Mouse (Mus musculus): Measurements from ENCODE around the gene Cacnb1. TPM values are rescaled to one million over a fixed set of nuclear protein-coding genes. Genes with fewer than 3 reads are reported as not detected.

Cacnb1 gene
- polyA plus RNA-seq, 1 experiment from 2014 or later, result 19.6 TPM

DNA sequence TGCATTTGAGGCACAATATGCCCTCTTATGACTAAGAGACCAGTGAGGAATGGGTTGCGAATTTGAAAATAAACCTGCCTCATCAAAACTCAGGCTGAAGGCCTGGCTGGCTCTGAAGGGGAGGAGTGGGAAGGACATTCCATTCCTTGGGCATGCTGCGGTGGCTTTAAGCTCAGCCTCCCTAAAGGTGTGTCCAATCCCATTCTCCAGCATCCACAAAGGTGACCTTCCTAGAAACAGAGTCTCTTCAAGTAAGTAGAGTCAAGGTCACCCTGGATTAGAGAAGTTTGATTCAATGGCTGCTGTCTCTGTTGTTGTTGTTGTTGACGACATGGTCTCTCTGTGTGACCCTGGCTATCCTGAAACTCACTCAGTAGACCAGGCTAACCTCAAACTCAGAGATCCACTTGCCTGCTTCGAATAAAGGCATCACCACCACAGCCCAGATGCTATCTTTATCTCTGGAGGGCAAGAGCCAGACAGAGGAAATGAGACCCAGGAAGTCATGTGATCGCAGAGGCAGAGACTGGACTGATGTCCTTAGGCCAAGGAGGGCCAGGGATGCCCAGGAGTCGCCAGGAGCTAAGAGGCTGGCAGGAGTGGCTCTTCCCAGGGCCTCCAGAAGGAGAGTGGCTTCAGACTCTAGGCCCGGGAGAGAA, 64.1 kb downstream of the Cacnb1 start:
- ATAC-seq (ENCODE audit: insufficient number of reproducible peaks, low FRiP score, low TSS enrichment, low read depth), result no peak
- H3K4me1 ChIP-seq, result 0 out of 2 replicates have a peak, but pooled peaks cover 5% of the 10 kb centered on the region
- no peaks in the 10 kb centered on the region for H3K9me3 ChIP-seq
- no peak overlapping the region for H3K27ac ChIP-seq
- no peak overlapping the region for H3K9ac ChIP-seq
- no peaks in the 10 kb centered on the region for H3K36me3 ChIP-seq
- H3K27me3 ChIP-seq, result no peaks in the 10 kb centered on the region
- no peak overlapping the region for H3K4me3 ChIP-seq
- 74% methylated on average over 7 of the region's 7 CpGs for WGBS
- H3K4me2 ChIP-seq, result no peak overlapping the region

DNA sequence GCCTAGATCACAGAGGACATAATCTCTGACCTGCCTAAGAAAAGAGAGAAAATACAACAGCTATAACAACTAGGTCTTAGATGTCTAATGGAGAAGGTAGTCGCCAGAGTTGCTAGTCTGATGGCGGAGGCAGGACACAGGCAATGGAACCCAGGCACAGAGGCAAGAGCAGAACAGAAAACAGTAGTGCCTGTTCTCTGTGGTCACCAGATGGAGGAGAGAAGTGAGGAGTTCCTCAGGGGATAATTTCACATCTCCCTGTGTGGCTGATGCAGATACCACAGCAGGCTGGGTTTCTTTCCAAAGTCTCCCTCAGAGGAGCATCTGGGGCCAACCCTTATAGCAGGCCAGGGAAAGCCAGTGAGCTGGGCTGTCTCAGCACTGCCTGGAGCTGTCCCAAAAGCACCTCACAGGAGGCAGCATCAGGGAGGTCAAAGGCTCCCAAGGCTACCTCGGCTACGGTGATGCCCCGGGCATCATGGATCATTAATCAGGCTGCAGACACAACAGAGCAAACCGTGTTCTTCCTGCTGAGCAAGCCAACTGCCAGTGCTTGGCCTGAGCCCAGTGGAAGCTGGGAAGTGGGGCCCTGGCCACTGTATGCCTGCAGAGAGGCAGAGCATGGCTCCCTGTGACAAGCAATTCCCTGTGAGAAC, 65.8 kb downstream of the Cacnb1 start:
- 42% methylated on average over 6 of the region's 6 CpGs for WGBS
- Histone ChIP-seq H3K4me2 (no peak overlapping the region), H3K36me3 (no peaks in the 10 kb centered on the region), H3K9ac (no peak overlapping the region), H3K27me3 (no peaks in the 10 kb centered on the region), H3K4me3 (no peak overlapping the region), H3K4me1 (0 out of 2 replicates have a peak, but pooled peaks cover 5% of the 10 kb centered on the region), H3K27ac (no peak overlapping the region), H3K9me3 (no peaks in the 10 kb centered on the region)
- ATAC-seq (ENCODE audit: insufficient number of reproducible peaks, low FRiP score, low TSS enrichment, low read depth), result no peak

DNA sequence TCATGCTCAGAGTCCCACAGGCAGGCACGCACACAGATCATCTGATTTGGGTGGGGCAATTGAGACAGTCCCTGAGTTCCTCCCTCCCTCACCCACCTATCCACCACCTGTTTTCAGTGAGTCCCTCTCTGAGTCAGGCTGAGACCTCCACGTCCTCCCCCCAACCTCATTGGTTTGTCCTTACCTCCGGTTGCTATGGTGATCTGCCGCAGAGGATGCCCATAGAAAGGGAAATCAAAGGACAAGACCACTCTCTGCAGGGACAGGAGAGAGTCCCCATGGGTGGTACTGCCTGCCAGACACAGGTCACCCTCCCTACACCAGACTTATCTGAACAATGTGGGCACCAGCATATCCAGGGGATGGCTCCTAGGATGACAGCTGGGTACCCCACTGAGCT, 66.9 kb downstream of the Cacnb1 start:
- H3K9ac ChIP-seq, result no peak overlapping the region
- no peak overlapping the region for H3K4me2 ChIP-seq
- 53% methylated on average over 4 of the region's 4 CpGs for WGBS
- H3K9me3 ChIP-seq, result no peaks in the 10 kb centered on the region
- no peak overlapping the region for H3K27ac ChIP-seq
- no peaks in the 10 kb centered on the region for H3K27me3 ChIP-seq
- 0 out of 2 replicates have a peak, but pooled peaks cover 5% of the 10 kb centered on the region for H3K4me1 ChIP-seq
- ATAC-seq (ENCODE audit: insufficient number of reproducible peaks, low FRiP score, low TSS enrichment, low read depth), result no peak
- no peaks in the 10 kb centered on the region for H3K36me3 ChIP-seq
- H3K4me3 ChIP-seq, result no peak overlapping the region

DNA sequence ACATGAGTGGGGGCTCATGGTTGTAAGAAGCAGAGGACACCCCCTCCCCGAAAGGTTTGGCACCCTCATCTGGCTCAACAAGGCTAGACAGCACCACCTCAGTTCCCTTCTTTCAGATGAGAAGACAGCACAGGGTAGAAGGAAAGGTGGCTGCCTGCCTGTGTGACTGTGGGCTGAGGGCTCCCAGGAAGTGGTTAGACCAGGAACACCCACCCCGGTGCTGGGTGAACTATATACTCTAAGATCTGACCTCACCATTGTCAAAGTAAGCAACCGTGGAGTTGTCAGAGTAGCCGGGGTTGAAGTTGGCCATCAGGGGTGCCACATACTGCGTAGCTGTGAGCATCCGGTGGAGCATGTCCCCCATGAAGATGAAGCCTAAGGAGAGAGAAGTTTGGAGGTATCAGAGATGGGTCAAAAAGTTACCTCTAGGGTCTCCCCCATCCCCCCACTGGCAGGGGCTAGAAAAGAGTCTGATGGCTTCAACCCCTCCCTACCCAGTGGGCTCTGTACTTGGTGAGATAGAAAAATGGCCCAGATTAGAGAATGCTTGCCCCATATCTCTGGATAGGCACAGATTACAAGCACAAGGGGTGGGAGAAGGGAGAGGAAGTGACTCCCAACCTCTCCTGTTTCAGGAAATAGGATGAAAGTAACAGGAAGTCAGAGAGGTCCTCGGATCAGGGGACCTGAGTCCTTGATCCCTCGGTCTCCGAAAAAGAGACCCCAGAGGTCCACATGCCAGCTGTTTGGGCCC, 67.5 kb downstream of the Cacnb1 start:
- Histone ChIP-seq H3K27ac (no peak overlapping the region), H3K27me3 (no peaks in the 10 kb centered on the region), H3K9ac (no peak overlapping the region), H3K36me3 (no peaks in the 10 kb centered on the region), H3K4me3 (no peak overlapping the region), H3K4me1 (0 out of 2 replicates have a peak, but pooled peaks cover 5% of the 10 kb centered on the region), H3K4me2 (no peak overlapping the region), H3K9me3 (no peaks in the 10 kb centered on the region)
- no peak for ATAC-seq (ENCODE audit: insufficient number of reproducible peaks, low FRiP score, low TSS enrichment, low read depth)
- 83% methylated on average over 9 of the region's 9 CpGs for WGBS

DNA sequence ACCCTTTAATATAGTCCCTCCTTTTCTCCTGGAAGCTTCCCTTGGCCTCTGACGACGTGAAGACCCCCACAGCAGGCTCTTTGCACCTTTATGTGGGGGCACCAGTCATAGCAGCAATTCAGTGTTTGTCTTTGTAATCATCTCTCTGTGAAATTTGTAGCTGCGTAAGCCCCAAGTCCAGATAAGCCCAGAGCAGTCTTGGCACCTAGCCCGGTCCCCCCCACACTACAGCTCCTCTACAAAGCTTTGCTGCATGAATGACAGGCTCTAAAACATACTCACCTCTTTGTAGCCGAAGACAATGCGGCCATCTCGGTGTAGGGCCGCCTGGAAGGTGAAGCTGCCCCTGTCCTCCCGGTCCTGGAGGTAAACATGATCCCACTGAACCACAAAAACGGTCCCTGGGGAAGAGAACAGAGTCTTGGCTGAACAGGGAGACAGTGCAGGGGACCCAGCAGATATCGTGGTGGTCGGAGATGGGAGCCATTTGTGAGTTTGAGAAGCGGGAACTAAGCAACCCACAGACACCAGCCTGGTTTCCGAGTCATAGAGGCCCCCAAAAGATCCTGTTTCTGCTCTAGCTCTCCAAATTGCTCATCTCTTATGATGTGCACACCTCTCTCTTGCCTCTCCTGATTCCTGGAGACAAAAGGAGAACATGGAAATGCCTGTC, 68.2 kb downstream of the Cacnb1 start:
- H3K27me3 ChIP-seq, result no peaks in the 10 kb centered on the region
- H3K27ac ChIP-seq, result no peak overlapping the region
- H3K4me2 ChIP-seq, result no peak overlapping the region
- H3K36me3 ChIP-seq, result no peaks in the 10 kb centered on the region
- no peak overlapping the region for H3K4me3 ChIP-seq
- ATAC-seq (ENCODE audit: insufficient number of reproducible peaks, low FRiP score, low TSS enrichment, low read depth), result no peak
- WGBS, result 71% methylated on average over 14 of the region's 14 CpGs
- no peak overlapping the region for H3K9ac ChIP-seq
- H3K4me1 ChIP-seq, result peaks cover 8% of the 10 kb centered on the region; the same call in 1 of the 2 replicates
- H3K9me3 ChIP-seq, result no peaks in the 10 kb centered on the region

DNA sequence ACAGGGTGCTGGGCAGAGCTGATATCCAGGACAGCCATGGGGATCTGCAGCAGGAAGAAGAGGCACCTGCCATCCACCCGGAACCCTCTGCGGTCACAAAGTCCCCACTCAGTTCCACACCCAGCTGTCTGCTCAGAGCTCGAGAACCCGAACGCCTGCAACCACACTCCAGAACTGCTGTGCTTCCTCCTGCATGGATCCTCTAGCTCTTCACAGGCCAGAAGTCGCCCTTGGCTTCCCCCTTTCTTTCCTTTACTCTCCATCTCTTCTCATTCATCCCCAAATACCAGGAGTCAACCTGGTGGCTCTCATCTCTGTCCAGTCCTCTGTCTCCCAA, 68.9 kb downstream of the Cacnb1 start:
- Histone ChIP-seq H3K36me3 (no peaks in the 10 kb centered on the region), H3K27ac (no peak overlapping the region), H3K4me1 (peaks cover 8% of the 10 kb centered on the region; the same call in 1 of the 2 replicates), H3K9me3 (no peaks in the 10 kb centered on the region), H3K27me3 (no peaks in the 10 kb centered on the region), H3K9ac (no peak overlapping the region), H3K4me3 (no peak overlapping the region), H3K4me2 (no peak overlapping the region)
- WGBS, result 88% methylated on average over 6 of the region's 6 CpGs
- no peak for ATAC-seq (ENCODE audit: insufficient number of reproducible peaks, low FRiP score, low TSS enrichment, low read depth)

DNA sequence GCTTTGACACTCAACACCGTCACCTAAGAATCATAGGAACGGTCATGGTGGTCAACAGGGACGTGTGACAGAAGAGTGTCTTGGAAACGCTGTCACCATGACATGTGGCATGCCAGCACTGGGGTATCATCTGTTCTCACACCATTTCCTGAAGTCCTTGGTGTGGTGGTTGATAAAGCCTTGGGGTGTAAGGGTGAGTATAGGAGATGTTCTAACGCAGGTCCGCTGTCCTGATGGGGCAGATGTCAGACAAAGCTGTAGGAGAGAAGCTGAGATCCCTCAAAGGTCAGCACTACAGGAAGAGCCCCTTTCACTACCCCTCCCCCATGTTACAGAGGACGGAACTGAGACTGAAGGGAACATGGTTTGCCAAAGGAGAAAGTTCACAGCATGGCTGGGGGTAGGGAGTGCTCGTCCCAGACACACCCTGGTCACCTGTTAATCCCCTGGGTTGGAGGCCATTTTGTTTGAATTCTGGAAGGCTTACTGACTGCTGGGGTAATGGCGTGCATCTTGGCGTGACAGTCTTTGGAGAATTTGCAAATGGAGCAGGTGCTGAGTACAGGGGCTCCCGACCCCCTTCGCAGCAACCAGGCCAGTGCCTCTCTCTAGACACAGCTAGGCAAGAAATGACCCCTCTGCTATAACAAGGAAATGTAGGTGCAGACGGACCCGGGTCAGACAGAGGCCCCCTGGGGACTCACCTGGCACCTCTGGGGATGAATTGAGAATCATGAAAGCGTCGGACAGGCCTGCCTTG, 69.5 kb downstream of the Cacnb1 start:
- peaks cover 8% of the 10 kb centered on the region; the same call in 1 of the 2 replicates for H3K4me1 ChIP-seq
- H3K4me2 ChIP-seq, result no peak overlapping the region
- ATAC-seq (ENCODE audit: insufficient number of reproducible peaks, low FRiP score, low TSS enrichment, low read depth), result no peak
- H3K9me3 ChIP-seq, result no peaks in the 10 kb centered on the region
- 83% methylated on average over 16 of the region's 16 CpGs for WGBS
- H3K27me3 ChIP-seq, result no peaks in the 10 kb centered on the region
- H3K4me3 ChIP-seq, result no peak overlapping the region
- no peak overlapping the region for H3K9ac ChIP-seq
- no peak overlapping the region for H3K27ac ChIP-seq
- no peaks in the 10 kb centered on the region for H3K36me3 ChIP-seq

DNA sequence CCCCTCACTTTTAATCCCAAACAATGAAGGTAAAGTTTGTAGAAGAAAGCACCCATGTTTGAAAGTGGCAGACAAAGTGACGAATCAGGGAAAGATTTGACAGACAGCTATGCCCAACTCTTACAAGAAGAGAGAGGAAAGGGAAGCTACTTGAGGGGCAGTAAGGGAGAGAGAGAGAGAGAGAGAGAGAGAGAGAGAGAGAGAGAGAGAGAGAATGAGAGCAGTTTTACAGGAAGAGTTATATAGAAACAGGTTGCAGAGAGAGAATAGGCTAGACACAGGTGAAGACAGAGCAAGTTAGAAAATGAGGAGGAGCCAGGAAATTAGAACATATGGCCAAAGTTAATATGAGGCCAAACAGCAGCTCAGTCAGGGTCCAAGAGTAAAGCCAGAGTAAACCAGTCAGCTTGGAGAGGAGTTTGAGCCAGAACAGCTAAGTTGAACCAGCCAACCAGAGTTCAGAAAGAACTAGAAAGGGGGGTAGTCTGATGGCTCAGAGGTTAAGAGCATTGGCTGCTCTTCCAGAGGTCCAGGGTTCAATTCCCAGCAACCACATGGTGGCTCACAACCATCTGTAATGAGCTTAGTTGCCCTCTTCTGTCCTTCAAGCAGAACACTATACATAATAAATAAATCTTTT, 70.3 kb downstream of the Cacnb1 start:
- H3K4me1 ChIP-seq, result peaks cover 8% of the 10 kb centered on the region; the same call in 1 of the 2 replicates
- ATAC-seq (ENCODE audit: insufficient number of reproducible peaks, low FRiP score, low TSS enrichment, low read depth), result no peak
- H3K36me3 ChIP-seq, result no peaks in the 10 kb centered on the region
- WGBS, result 88% methylated on average over 1 of the region's 1 CpGs
- H3K27me3 ChIP-seq, result no peaks in the 10 kb centered on the region
- no peak overlapping the region for H3K27ac ChIP-seq
- no peaks in the 10 kb centered on the region for H3K9me3 ChIP-seq
- no peak overlapping the region for H3K9ac ChIP-seq
- no peak overlapping the region for H3K4me3 ChIP-seq
- no peak overlapping the region for H3K4me2 ChIP-seq

Small RNAs within 50 kb of the gene (microRNA-seq; reads per million reads assigned to microRNA genes)
- not detected for gene Gm27597

Other genes starting within 250 kb of the Cacnb1 start
- gene 1700001P01Rik, start 247.1 kb downstream of the Cacnb1 start, polyA plus RNA-seq (2015; fragmentation: Nextera tagmentation; extraction: Ambion mirVana), result 0.35 TPM in 1 of 2 replicates, not detected in the other
- 447 and 586 TPM in 2 replicates for gene Rpl23, start 240.6 kb downstream of the Cacnb1 start, polyA plus RNA-seq (2015; fragmentation: Nextera tagmentation; extraction: Ambion mirVana)
- 128 and 131 TPM in 2 replicates for gene Lasp1, start 224.0 kb downstream of the Cacnb1 start, polyA plus RNA-seq (2015; fragmentation: Nextera tagmentation; extraction: Ambion mirVana)
- 4.5 and 5.3 TPM in 2 replicates for gene B230217C12Rik, start 182.3 kb downstream of the Cacnb1 start, polyA plus RNA-seq (2015; fragmentation: Nextera tagmentation; extraction: Ambion mirVana)
- 0.26 and 0.74 TPM in 2 replicates for gene Fbxo47, start 138.9 kb downstream of the Cacnb1 start, polyA plus RNA-seq (2015; fragmentation: Nextera tagmentation; extraction: Ambion mirVana)
- 1.7 TPM in 2 replicates for gene Plxdc1, start 36.6 kb downstream of the Cacnb1 start, polyA plus RNA-seq (2015; fragmentation: Nextera tagmentation; extraction: Ambion mirVana)
- gene Arl5c, start 26.9 kb downstream of the Cacnb1 start, polyA plus RNA-seq (2015; fragmentation: Nextera tagmentation; extraction: Ambion mirVana), result 13.8 and 16.4 TPM in 2 replicates
- 1,005 and 1,062 TPM in 2 replicates for gene Rpl19, start 3.7 kb upstream of the Cacnb1 start, polyA plus RNA-seq (2015; fragmentation: Nextera tagmentation; extraction: Ambion mirVana)
- gene Stac2, start 30.4 kb upstream of the Cacnb1 start, polyA plus RNA-seq (2015; fragmentation: Nextera tagmentation; extraction: Ambion mirVana), result 0.68 TPM in 2 replicates
- gene Fbxl20, start 127.4 kb upstream of the Cacnb1 start, polyA plus RNA-seq (2015; fragmentation: Nextera tagmentation; extraction: Ambion mirVana), result 19.5 and 21.0 TPM in 2 replicates
- 54.4 and 58.2 TPM in 2 replicates for gene Med1, start 170.3 kb upstream of the Cacnb1 start, polyA plus RNA-seq (2015; fragmentation: Nextera tagmentation; extraction: Ambion mirVana)
- 8.7 and 8.9 TPM in 2 replicates for gene Cdk12, start 180.0 kb upstream of the Cacnb1 start, polyA plus RNA-seq (2015; fragmentation: Nextera tagmentation; extraction: Ambion mirVana)